25 mouse cellular contexts compared by ENCODE assay signal in genomic region chr1:86580426-86580825, GRCm38 (mm10). TPM values are rescaled to one million over a fixed set of nuclear protein-coding genes. Genes with fewer than 3 reads are reported as not detected.
DNase-seq lines count a peak whose midpoint lies in the region; ATAC-seq lines count a peak whose summit lies in the region.
"Had no signal": no experiment of that assay in that cellular context is flagged by ENCODE, and none has a peak within 500 bp of the region (broad histone marks: within the 10 kb centered on the region; RNA-seq: fewer than 3 reads in every experiment).

No protein-coding gene starts in this region.

- no peak for ATAC-seq in forebrain, embryonic 13.5 days
- ATAC-seq in forebrain, embryonic 12.5 days (ENCODE audit: low FRiP score), result no peak
- ATAC-seq: forebrain, embryonic 14.5 days; forebrain, embryonic 16.5 days had no signal

- H3K4me1 ChIP-seq in forebrain, embryonic 13.5 days, result peaks cover 19% of the 10 kb centered on the region
- peaks cover 17% of the 10 kb centered on the region for H3K4me1 ChIP-seq in forebrain, embryonic 12.5 days

- H3K4me2 ChIP-seq in forebrain, embryonic 13.5 days, result 0 out of 2 replicates have a peak overlapping the region, but pooled peaks have one; percentile 82
- H3K4me2 ChIP-seq in forebrain, embryonic 12.5 days, result no peak overlapping the region
- H3K4me2 ChIP-seq: embryonic facial prominence, embryonic 15.5 days had no signal

- DNase-seq in 416B (ENCODE audit: low read depth), result peak; percentile 49
- peak; percentile 55 for DNase-seq in CD4-positive helper T cell, adult 2 months (ENCODE audit: low read depth, low spot score)
- peak; percentile 63 for DNase-seq in NIH3T3 (ENCODE audit: low read depth)
- no peak for DNase-seq in left cerebral cortex, postnatal 4 days
- no peak for DNase-seq in thymus, adult 18-20 months
- no peak for DNase-seq in spleen, adult 18-20 months
- DNase-seq: adrenal gland, adult 2 months; adrenal gland, postnatal 10 days; adrenal gland, postnatal 25 days; B cell, adult 2 months; cerebellum, adult 11 months; cerebellum, adult 18-20 months; cerebellum, adult 8-10 months; cerebellum, adult 9-11 months; cerebellum, postnatal 14 days; cerebellum, postnatal 36 days; embryo, embryonic 11 days had no signal

- no peaks in the 10 kb centered on the region for H3K27me3 ChIP-seq in forebrain, embryonic 13.5 days
- no peaks in the 10 kb centered on the region for H3K27me3 ChIP-seq in forebrain, embryonic 12.5 days
- H3K27me3 ChIP-seq: embryonic facial prominence, embryonic 13.5 days; embryonic facial prominence, embryonic 15.5 days had no signal

- H3K9ac ChIP-seq in forebrain, embryonic 13.5 days, result no peak overlapping the region
- H3K9ac ChIP-seq in forebrain, embryonic 12.5 days, result no peak overlapping the region
- H3K9ac ChIP-seq: embryonic facial prominence, embryonic 15.5 days had no signal

- no peak overlapping the region for H3K4me3 ChIP-seq in forebrain, embryonic 13.5 days
- H3K4me3 ChIP-seq in forebrain, embryonic 12.5 days (replicated peaks), result no peak overlapping the region
- H3K4me3 ChIP-seq: embryonic facial prominence, embryonic 13.5 days had no signal

- no peak overlapping the region for H3K27ac ChIP-seq in forebrain, embryonic 13.5 days
- H3K27ac ChIP-seq in forebrain, embryonic 12.5 days, result no peak overlapping the region
- H3K27ac ChIP-seq: embryonic facial prominence, embryonic 13.5 days; embryonic facial prominence, embryonic 15.5 days; forebrain, embryonic 10.5 days had no signal

- intact Hi-C loops in left cerebral cortex, postnatal 4 days (cut with DNase I), result no loop called here

- H3K9me3 ChIP-seq in forebrain, embryonic 13.5 days (replicated peaks), result no peaks in the 10 kb centered on the region
- no peaks in the 10 kb centered on the region for H3K9me3 ChIP-seq in forebrain, embryonic 12.5 days
- H3K9me3 ChIP-seq: embryonic facial prominence, embryonic 13.5 days; embryonic facial prominence, embryonic 15.5 days; forebrain, embryonic 10.5 days; G1E had no signal

- H3K36me3 ChIP-seq in forebrain, embryonic 13.5 days (ENCODE audit: poor library complexity, severe bottlenecking), result 0 out of 2 replicates have a peak, but pooled peaks cover 5% of the 10 kb centered on the region
- H3K36me3 ChIP-seq in forebrain, embryonic 12.5 days (replicated peaks), result no peaks in the 10 kb centered on the region
- H3K36me3 ChIP-seq: embryonic facial prominence, embryonic 13.5 days; embryonic facial prominence, embryonic 15.5 days had no signal

- 91% methylated on average over 6 of the region's 6 CpGs for WGBS in forebrain, embryonic 13.5 days
- 78% methylated on average over 6 of the region's 6 CpGs for WGBS in forebrain, embryonic 12.5 days

RNA-seq across cellular contexts. Expression of gene Pde6d, which starts 2.0 kb away (rescaled TPM):
- 78.5 and 84.4 TPM in 2 replicates for polyA plus RNA-seq in forebrain, embryonic 13.5 days (2015; fragmentation: Nextera tagmentation; extraction: Ambion mirVana)
- polyA plus RNA-seq in forebrain, embryonic 12.5 days (2016; fragmentation: Nextera tagmentation; extraction: Ambion mirVana), result 91.7 TPM in 2 replicates
- total RNA-seq in left cerebral cortex, postnatal 4 days (2021), result 10 to 100 TPM; 74.4 to 74.5 TPM

RNA-seq across cellular contexts. Expression of gene Cops7b, which starts 2.3 kb away (rescaled TPM):
- polyA plus RNA-seq in forebrain, embryonic 13.5 days (2015; fragmentation: Nextera tagmentation; extraction: Ambion mirVana), result 60.5 and 64.7 TPM in 2 replicates
- 59.9 and 64.6 TPM in 2 replicates for polyA plus RNA-seq in forebrain, embryonic 12.5 days (2016; fragmentation: Nextera tagmentation; extraction: Ambion mirVana)
- 10 to 100 TPM; 34.2 to 36.5 TPM for total RNA-seq in left cerebral cortex, postnatal 4 days (2021)

RNA-seq across cellular contexts. Expression of gene Ptma, which starts 53.9 kb away (rescaled TPM):
- 2,754 and 3,239 TPM in 2 replicates for polyA plus RNA-seq in forebrain, embryonic 13.5 days (2015; fragmentation: Nextera tagmentation; extraction: Ambion mirVana)
- 3,257 and 3,328 TPM in 2 replicates for polyA plus RNA-seq in forebrain, embryonic 12.5 days (2016; fragmentation: Nextera tagmentation; extraction: Ambion mirVana)
- total RNA-seq in left cerebral cortex, postnatal 4 days (2021), result 1,000 to 10,000 TPM; 1,018 to 1,064 TPM

Comparison
In these comparisons a context has a peak if more than half of its experiments do, and no peak if none do; other contexts are left out.
1. DNase-seq: peak in 416B (single experiment), CD4-positive helper T cell, adult 2 months (single experiment) and NIH3T3 (single experiment); none in left cerebral cortex, postnatal 4 days (single experiment), thymus, adult 18-20 months (0 of 2) and spleen, adult 18-20 months (0 of 2).